Mouse (Mus musculus) induced T-regulatory cell, adult 2 months (primary cell): ENCODE results near the gene Gm37240.
A peak's percentile ranks its signal among the peaks of the same experiment; 100 is the strongest.
"Not testable (repeated sequence)": the region's sequence is repeated elsewhere in the genome, so short reads cannot be mapped to it uniquely, and the experiment has no call there.

Source experiments
- DNase-seq: peaks from one replicate; pipeline ENCODE4 v3.0.0-alpha.2; 2012; ENCODE audit warnings: low read depth

Gene Gm37240

GRCm38 (mm10) chr3:85887239-85887827 lies at the start of gene Gm37240, which contains the start of gene Glt28d2:
TSS of gene Gm37240 (minus strand) at chr3:85887518.
TSS of gene Glt28d2 (minus strand) at chr3:85887516.
- DNase-seq, result peak; percentile 94

DNA sequence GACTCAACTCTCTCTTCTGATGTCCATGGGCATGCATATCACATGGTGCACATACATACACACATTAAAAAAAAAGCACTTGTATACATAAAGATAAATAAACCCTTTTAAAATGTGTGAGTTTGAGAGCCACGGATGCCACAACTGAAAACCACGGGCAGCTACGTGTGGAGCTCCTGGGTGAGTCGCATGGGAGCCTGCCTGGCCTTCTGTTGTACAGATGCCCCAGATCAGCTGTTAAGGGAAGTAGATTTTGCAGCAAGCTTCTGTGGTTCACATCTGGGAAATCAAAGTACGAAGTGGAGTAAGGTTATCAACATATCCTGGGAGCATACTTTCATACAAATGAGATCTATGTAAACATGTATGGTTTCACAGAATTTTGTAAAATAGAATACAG lies 46.3 kb upstream of the Gm37240 start:
- DNase-seq, result no peak

GRCm38 (mm10) chr3:85931859-85932258 lies 44.5 kb upstream of the Gm37240 start:
- no peak for DNase-seq

- no peak for DNase-seq
These were observed 43.4 kb upstream of the Gm37240 start for GRCm38 (mm10) chr3:85930671-85931255.

DNA sequence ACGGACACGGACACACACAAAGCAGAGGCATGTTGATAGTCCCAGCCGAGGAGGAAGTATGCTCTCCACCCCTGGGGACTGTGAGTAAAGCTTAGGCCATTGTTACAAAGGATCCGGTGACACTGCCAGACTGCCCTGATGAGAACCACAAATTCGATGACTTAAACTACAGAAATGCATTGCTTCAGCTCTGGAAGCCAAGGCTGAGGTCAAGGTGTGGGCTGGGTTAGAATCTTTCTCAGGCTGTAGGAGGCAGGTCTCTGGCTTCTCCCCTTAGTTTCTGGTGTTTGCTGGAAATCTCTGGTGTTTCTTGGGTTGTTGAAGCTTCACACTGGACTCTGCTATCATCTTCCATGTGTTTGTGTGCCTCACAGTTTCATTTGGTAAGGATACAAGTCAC lies 42.4 kb upstream of the Gm37240 start:
- no peak for DNase-seq

- DNase-seq, result no peak
These were observed 40.9 kb upstream of the Gm37240 start for GRCm38 (mm10) chr3:85928140-85928611.

DNA sequence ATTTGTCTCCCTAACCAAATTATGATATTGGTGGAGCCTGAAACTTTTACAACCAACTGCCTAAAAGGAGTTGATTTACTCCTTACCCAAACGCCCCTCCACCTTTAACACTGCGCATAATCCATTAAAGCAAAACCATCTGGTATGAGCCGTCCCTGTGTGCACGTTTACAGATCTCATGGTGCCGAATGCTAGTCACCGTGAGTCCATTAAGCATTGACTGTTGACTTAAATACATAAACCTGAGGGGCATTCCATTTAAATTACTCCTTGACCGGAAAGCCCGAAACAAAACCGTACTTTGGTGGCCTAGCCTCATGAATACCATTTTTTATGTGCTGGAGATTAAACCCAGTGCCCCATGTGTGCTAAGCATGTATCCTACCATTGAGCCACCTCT lies 40.0 kb upstream of the Gm37240 start:
- DNase-seq, result no peak

DNA sequence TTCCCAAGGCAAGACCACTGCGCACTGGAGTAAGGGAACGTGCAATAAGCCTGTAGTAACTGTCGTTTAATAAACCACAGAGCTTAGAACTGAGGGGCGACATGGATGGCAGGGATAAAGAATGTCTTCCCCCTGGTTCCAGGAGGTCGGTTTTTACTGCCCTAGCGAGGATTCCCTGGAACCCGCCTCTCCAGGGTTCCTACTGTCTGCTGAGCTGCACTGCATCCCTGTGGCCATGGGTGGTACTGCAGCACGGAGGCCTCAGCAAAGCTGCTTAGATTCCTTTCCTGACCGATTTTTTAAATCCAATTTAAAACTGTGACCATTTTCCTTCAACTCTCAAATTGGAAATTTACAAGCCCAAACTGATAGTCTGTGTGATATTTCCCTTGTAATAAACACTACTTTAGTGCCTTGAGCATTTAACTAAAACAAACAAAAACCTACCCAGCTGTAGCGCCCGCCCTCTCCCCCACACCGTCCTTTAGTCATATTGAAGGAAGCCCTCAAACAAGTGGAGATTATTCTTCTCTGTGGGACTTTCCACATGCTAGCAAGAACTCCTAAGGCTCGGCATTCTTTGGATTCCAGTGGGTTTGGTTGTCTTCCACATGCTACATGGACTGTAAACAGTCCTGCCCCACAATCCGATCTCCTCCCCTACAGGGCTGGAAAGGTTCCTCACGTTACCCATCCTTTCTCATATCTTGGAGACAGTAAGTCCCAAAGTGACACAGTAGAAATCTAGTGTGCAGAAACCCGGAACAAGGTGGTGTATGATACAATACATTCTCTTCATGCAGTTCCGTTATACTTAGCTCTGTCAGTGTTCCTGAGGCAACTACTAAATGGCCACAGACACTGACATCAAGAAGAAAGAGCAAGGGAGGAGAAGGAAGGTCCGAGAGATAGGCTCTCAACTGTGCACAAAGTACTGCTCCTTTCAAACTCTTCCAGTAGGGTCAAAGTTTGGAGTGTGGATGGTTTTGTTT lies 36.9 kb upstream of the Gm37240 start:
- peak; percentile 62 for DNase-seq

- DNase-seq, result no peak
These were observed 36.0 kb upstream of the Gm37240 start for GRCm38 (mm10) chr3:85923343-85923742.

DNA sequence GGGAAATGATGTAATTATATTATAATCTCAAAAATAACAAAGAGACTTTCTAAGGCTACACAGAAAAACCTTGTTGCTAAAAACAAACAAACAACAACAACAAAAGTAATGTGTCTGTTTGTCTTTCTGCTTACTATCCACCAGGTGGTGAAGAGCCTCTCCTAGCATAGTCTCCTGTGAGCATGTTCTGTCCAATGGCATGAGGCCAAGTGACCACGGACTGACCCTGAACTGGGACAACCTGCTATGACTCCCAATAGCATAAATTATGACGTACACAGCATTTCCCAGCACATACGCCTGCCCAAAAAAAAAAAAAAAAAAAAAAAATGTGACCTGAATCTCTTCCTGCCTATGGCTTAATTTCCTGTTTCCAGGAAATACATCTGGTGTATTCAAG lies 35.0 kb upstream of the Gm37240 start:
- DNase-seq, result no peak

- DNase-seq, result not testable (repeated sequence)
These were observed 33.4 kb upstream of the Gm37240 start for GRCm38 (mm10) chr3:85920671-85921070.

- DNase-seq, result peak; percentile 35
These were observed 30.3 kb upstream of the Gm37240 start for GRCm38 (mm10) chr3:85917600-85917999.

- DNase-seq, result no peak
These were observed 27.5 kb upstream of the Gm37240 start for GRCm38 (mm10) chr3:85914806-85915205.

- no peak for DNase-seq
These were observed 19.8 kb upstream of the Gm37240 start for GRCm38 (mm10) chr3:85907136-85907535.

- DNase-seq, result no peak
These were observed 17.1 kb upstream of the Gm37240 start for GRCm38 (mm10) chr3:85904371-85904770.

- DNase-seq, result peak; percentile 34
These were observed 7.7 kb upstream of the Gm37240 start for GRCm38 (mm10) chr3:85895020-85895419.

- DNase-seq, result no peak
These were observed 4.3 kb upstream of the Gm37240 start for GRCm38 (mm10) chr3:85891571-85891970.

DNA sequence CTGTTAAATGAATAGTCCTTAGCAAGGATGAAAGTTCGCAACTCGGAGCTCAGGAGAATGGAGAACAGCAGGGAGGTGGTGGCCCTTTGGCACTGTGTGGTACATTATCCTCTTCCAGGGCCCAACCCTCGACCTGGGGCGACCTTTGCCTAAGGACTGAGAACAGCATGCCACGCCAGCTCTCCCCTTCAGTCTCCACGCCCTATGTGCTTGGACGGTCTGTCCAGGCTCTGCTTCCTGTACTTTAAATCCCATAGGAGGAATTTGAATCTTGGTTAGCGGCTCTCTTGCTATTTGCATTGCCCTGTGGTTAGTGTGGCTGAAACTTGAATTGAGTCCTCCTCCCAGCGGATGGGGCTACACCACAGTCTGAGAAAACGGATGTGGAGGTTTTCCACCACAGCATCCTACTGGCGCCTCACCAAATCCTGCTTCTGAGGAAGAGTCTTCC lies 928 bp upstream of the Gm37240 start:
- DNase-seq, result peak; percentile 81

DNA sequence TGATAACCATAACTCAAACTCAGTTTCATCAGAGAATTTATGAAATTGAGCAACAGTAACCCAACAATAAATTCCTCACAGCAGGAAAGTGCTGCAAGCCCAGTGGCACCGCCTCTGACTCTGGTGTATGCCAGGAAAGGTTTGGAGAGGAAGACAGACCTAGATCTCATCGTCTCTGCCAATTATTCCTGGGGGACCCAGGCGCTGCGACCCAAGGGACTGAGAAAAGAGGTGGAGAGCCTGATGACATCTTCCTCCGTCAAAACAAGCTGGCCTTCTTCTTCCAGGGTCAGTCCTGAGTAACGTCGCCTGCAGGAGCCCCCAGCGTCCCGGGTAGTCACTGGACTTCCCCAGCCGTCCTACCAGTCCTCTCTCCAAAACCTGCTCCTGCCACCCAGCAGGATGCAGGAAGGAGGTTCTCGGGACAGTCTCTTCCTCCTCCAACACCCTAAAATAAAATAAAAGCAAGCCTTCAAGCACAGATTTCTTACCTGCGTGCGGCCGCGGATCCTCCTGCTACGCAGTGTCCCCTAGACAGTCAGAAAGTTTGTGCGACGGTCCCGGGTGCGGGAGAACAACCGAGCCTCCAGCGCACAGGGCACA lies 581 bp downstream of the Gm37240 start:
- DNase-seq, result no peak

DNA sequence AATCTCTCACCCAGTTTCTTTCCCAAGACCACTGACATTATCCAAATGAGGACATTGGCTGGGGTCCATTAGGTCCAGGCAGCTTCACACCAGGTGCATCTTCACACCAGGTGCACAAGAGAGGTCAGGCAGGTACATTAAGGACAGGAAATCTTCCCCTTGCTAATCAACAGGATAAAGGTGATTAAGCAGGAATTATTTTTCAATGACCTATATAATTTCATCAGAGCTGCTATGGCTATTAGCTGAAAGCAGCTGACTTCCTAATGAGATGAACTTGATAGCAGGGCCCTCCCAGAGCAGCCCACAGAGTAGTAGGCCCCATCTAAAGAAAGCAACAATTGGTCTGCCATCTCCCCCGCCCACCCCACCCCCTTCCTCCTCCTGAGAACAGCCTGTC lies 1.4 kb downstream of the Gm37240 start:
- DNase-seq, result no peak

GRCm38 (mm10) chr3:85880687-85881086 lies 6.6 kb downstream of the Gm37240 start:
- DNase-seq, result no peak

DNA sequence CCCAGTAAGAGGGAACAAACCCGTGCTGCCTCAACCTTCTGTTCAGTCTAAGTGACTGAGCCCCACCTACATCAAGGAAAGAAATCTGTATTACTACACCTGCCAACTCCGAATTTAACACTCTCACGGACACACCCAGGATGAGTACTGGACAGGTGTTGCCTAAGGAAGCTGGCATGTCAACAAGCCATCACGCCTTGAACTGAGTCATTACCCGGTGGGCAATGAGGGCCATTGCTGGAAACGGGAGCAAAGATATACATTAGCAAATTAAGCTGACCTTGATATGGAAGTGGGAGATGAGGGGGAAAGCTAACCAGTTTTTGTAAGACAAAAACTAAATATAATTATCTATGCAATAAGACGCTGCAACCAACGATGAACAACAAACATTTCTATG lies 7.2 kb downstream of the Gm37240 start:
- no peak for DNase-seq
